Mouse (Mus musculus) fat pad, adult 2 months (tissue): Measurements from ENCODE around the gene Gm12695.

Experiments used
- DNase-seq: peaks from one replicate; pipeline ENCODE4 v3.0.0-alpha.2; 2011; ENCODE audit warnings: low read depth, low spot score; ENCODE audit errors: extremely low read depth

Gene Gm12695

DNA sequence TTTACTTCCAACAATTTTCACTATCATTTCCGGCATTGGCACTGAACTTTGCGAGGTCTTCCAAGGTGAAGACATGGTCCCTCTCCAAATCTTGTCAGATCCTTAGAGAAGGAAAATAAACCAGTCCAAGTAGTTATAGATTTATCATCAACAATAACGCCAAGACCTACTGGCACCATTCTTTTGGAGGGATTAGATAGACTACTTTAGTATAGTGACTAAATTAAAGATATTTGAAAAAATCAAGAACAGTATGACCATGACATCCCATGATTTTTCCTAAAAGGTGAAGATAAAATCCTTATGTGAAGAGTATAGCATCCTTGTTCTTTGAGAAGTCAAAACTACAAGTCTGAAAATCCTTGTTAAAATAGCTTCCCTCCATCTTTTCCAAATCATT, at the start of gene Gm12695:
Gene Gm12695, minus strand, starts transcription at position 101 of the 400 bp plus-strand sequence.
- no peak for DNase-seq

DNA sequence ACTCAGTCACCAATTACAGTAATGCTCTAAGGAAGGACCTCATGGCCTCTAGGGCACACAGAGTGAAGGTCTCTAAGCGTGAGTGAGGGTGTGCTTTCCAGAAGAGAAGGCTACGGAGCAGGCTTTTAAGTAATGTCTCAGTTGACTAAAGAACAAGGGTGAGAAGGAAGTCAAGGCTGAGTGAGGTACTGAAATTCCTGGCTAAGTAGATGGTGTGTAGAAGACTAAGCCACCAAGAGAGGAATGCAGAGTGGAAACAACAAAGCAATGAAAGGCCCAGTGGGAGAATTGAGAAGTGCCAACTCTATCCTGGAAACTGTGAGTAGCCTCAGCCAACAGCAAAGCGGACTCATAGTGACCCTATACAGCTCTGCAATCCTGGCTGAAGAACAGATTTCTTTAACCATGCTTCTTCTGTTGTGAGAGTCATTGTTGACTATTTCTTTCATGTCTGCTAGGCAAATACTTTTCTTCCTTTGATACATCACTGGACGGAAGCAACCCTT, 40.6 kb upstream of the Gm12695 start:
- DNase-seq: no peak

DNA sequence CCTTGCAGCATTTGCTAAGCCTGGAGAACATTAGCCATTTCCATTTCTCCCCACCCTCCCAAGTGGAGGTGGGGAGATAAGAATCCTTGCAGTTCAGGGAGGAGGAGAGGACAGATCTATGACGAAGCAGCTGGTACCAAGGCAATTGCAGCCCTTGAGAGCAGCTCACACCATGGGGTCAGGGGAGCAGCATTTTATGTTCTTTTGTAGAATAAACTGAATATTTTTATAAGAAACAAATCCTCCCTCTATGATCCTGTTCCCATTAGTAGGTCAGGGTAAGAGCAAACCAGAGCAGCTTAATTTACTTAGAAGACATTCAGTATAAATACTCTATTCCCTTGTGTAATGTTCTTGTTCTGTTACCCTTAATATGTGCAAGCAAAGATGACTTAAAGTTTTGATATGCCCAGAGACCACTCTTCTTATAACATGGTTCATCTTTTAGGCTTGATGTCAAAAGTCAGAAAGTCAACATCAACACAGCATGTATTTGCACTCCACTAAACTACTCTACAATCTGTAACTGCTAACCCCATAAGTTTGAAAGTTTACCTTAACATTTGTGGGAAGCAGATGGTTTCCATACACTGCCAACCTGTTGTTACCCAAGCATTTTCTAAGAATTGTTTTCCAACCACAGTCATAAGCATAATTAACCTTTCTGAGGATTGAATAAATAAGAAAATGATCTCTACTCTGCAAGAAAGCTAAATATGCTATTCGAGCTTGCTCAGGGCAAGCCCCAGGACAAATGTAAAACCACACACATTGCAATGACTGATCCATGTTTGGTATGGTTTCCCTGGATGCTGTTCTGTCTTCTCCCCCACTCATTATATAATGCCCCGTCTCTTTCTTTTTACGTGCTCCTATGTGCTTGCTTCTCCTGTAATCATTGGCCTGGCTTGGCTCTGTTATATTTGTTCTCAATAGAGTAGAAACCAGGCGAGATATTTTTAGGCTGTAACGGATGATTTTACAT, 22.1 kb upstream of the Gm12695 start:
- DNase-seq: no peak

DNA sequence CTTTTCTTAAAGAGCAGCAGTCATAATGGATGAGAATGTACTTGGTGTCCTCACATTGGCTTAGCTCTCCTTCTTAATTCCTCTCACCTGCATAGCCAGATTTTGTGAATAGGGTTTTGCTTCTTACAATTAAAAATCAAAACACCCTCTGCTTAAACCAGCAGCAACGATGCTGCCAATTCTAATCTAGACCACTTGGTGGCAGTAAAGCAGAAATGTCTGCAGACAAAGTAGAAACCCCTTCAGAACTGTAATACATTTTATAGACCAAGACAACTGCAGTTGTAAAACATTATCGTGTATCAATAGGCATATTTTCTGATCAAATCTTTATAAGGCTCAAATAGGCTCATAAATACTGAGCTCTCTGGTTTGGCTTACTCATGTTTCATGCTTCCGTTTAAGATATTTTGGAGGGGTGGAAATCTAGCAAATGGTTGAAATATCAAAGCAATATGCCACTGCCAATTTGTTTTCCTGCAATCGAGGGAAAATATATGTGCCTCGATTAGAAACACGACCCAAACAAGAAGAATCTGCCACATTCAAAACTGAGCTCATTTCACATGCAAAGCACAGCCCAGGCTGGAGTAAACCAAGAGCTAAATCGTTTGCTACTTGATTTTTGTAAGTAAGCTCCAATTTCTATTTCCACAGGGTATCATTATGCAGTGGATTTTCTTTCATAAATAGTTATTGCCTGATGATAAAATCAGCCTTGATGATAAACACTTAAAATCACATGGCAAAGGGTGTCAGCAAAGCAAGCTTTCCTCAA, 14.6 kb upstream of the Gm12695 start:
- DNase-seq: no peak

DNA sequence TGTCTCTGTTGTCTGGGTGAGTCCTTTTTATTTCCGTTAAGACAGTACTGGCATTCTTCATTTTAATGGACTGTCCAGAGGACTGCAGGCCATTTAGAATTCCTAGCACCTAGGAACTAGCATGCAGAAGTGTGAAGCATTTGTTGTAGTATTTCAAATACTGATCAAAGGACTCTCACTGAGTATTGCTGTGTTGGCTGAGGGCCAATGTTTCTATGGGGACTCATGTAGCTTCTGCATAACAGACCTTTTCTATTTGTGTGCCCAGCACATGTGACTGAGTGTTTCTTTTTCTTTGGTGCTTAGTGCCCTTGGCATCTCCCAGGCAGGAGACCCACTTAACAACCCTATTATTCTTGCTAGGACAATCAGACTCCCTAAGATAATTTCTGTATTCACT, 12.6 kb upstream of the Gm12695 start:
- no peak for DNase-seq

DNA sequence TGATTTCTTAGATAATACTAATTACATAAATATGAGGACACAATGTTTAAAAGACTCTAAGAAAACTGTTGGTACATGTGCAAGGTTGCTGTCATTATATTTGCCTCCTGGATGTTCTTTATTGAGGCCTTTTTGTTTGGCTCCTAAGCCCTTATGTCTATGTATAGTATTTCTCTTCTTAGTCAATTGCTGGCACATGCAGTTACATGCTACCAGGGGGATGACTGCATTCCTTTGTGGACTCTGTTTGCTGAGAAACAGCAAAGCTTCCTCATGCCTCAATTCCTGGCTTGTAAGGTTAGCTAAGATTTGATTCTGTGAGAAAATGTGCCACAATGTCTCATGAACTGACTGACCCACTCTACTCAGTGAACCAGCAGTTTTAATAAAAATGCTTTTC, 6.3 kb upstream of the Gm12695 start:
- DNase-seq: no peak

DNA sequence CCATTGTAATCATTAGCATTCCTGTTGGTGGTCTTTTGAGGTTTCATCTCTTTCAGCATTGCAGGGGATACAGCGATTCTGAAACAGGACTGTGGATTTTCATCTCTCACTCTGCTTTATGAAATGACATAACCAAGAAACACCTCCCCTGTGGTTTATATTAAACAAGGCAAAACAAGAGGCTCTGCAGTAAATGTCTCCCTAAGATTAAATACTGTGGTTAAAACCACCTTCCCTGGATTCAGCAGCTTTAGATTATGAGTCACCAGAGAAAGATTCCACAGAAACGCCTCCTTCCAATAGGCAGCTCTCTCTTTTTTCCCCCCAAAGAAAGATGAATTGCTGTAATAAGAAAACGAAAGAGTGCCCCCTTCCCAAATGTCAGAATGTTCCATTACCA, 4.9 kb upstream of the Gm12695 start:
- no peak for DNase-seq

DNA sequence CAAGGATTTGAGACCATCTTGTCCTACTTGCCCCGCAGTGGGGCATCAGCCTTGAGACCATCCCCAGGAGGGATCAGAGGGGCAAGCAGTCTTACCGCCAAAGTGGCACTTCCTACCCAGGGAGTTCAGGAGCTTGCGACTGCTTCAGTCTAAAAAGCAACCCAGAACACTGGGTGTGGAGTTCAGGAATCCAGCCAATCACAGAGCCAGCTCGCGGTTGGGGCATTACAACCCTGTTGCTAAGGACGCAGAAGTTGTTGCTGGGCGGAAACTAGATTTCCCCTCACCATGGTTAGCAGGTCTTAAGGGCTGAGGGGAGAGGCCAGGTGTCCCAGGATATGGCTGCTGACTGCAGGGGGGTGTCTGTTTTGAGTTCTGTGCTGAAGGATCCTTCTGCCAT, 1.6 kb upstream of the Gm12695 start:
- DNase-seq: no peak

DNA sequence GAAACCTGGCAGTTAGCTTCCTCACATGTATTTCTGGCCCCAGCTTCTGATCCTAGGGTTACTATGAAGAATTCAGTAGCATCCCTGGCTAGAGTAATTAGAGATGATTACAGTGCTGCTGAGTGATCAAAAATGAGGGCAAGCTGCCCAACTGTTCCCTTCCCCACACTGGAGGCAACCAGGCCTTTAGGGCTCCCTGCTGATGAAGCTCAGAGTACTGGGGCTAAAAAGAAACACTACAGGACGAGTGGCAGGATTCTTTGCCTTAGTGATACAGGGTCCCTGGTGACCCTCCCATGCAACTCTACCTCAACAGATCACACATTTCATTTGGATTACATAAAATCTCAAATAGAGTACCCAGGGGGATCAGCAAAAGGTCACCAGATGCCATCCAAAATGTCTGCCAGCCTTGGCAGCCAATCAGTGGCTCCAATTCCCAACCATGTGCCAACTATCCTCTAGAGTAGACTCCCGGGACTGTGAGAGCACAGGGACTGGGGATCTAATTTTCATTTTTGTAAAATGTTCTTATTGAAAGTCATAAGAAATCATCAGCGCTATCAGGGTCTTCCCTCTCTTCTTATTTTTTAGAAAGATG, 11.9 kb downstream of the Gm12695 start:
- no peak for DNase-seq

DNA sequence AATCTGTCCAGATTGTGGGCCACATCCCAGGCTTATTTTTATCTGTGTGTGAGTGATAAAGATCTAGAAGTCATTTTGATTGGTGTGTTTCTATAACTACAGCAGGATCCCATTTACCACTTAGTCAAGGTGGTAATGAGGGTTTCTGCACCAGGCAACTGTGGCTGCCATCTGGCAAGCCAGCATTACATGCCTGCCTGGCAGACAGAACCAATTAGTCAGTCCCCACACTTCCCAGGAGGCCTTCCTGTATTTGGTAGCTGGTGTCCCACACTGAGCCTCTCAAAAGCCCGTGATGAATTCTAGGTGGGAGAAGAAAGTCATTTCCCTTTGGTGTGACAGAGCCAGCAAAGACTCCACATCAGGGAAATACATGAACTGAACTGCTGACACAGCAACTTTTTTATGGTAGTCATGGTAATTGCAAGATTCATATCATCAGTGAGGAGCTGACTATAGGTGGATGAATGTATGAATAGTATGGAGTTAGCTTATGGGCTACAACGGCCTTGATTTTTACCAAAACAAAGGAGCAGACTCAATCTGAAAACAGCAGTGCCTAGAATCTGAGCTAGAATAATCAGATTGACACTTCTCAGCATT, 18.5 kb downstream of the Gm12695 start:
- no peak for DNase-seq

DNA sequence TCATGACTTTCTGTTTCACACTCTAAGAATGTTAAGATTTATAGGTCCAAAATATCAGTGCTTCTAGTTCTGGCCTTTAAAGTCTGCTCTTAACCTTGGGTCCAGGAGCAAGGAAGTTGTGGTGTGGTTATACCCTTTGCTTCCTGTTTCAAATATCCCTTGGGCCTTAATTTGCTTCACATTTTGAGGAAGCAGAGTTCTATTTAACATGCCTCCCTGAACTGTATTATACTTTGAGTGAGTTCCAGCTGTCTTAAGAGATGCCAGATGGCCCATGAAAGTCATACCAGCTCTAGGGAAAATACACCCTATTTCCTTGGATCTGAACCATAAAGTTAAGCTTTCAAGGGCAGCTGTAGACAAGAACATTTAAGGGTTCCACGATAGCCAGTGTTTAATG, 33.0 kb downstream of the Gm12695 start:
- no peak for DNase-seq

DNA sequence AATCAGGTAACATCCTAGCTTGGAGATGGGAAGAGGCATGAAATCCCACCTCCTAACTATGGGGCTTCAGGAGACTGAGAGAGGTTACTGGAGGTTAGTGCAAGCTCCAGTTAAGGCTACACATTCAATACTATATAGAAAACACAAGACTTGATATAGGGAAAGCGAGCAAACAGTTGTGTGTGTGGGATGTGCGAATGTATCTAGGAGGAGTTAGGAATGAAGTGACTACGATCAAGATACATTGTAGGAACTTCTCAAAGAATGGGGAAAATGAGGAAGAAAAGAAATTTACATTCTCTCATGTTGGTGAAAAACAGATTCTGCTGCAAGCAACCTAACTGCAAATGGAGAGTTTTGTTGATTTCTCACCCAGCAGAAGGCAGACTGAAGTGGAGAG, 44.5 kb downstream of the Gm12695 start:
- no peak for DNase-seq

DNA sequence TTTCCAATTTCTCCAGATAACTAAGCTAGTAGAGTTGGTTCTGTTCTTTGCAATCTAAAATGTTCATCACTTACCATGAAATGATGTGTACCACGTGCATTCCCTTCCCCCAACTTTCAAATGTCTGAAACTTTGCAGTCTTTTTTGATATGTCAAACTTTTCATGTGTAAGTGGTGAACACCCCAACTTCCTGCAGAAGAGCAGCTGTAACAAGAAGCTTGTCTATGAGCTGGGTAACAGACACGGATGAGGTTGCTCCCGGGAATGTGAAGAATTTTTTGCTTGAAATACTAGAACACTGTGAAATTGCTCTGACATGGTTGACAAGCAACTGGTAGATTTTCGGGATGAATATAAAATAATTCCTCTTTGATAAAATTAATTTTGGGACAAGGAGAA, 55.7 kb downstream of the Gm12695 start:
- no peak for DNase-seq

DNA sequence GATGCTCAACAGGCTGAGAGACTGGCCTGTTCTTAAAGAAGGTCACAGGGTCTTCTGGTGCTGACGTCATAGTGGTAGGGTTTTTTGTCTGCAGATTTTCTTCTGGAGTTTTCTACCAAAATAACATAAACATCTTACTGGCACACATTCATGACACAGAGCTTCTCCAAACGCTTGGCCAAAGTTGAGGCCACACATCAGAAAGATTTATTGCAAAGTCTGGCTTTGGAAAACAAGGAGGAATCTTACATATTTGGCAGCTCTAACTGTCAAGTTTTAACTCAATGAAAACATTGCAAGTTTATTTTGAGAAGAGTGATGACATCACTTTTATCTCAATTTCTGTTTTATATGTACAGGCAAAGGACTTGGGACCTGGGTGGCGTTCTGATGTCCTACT, 56.8 kb downstream of the Gm12695 start:
- DNase-seq: no peak

DNA sequence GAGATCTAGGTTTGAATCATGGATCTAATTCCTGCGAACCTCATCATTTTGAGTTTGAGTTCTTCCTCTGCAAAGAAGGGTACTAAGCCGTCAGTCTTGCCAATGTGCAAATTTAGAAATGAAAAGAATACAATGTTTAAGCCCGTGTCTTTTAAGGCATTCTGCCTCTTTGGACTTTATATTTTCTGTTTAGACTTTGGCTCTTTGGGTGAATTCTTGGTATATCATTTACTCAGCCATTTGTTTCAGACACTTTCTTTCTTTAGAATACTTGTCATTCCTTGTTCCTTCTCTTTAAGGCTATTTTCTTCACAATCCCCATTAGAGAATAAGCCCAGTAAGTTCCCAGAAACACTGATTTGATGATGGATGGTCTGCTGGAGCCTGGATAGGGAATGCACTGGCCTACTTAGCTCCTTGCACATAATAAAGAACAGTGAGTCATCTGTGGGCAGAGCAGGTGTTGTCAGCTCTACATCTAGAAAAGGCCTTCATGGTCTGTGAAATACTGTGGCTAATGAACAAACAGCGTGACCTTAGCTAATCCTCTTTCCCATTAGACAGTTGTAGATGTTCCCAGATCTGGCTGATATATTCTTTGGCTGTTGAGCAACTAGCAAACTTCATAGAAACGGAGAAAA, 59.5 kb downstream of the Gm12695 start:
- DNase-seq: no peak

DNA sequence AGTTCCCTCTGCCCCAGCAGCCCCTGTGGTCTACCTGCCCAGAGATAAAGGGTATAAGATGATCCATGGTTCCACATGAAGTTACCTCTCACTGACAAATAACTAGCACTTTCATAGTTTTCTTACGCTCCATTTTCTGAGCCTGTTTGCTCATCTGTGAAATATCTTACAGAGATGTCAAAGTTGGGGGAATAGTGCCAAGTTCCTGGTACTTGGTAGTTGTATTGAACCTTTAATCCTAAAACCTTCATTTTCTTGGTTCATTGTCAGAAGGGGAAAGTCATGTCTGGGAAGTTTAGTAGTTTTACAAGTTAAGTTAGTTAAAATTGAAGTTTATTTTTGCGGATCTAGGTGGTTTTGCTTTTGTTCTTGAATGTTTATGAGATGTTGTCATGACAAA, 62.7 kb downstream of the Gm12695 start:
- DNase-seq: no peak

DNA sequence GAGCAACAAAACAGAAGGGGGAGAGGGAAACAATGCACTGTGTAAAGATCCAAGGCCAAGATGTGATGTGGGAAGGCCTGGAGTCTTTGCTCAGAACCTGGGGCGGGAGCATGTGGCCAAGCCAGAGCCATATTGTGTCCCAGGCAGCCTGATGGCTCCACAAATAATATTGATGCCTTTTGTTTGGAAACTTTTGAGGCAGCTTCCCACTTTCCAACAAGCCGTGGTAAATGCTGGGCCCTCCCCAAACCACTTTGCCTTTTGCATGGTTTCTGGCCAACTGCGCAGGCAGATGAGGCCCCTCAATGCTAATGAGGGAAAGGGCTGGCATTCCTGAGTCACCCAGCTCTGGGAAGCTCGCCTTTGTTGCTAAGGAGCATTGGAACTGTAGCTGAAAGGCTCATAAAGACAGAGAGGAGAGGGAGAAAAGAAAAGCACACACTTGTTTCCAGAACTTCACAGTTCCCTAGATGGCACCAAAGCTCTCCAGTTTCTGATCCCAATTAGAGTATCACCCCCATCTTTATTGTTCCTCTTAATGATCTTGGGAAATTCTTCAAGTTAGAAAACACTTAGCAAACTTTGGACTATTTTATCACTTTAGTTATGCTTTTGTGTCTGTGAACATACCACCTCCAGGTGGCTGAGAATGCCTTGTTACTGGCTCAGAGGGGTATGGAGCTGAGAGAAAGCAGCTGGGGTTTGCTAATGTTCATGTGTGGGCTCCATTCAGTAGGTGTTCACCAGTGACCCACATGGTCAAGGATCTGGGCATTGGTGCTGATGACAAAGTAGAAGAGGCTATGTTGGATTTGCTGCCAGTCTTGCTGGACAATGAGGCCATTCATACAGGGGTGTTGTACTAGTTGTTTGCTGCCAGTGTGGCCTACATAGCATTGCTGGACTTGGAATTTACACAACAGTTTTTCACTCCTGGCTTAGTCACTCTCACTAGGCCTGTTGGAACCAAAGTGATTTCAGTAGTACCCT, 65.7 kb downstream of the Gm12695 start:
- no peak for DNase-seq

DNA sequence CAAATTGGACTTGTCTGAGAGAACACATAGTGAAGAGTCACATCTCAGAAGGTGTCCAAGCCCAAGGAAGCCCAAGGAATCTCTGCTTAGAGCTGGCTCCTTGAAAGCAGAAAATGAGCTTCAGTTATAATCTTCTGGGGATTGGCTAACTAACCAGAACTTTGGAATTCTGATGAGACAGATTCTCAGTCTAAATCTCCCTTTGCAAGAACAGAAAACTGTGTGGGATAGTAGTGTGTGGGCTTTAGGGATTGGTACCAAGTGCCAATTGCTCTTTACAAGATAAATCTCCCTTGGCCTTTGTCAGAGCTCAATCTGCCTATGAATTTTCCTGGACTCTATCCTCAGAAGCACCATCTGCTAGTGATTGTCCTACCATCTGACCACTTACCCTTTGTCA, 66.5 kb downstream of the Gm12695 start:
- DNase-seq: no peak

DNA sequence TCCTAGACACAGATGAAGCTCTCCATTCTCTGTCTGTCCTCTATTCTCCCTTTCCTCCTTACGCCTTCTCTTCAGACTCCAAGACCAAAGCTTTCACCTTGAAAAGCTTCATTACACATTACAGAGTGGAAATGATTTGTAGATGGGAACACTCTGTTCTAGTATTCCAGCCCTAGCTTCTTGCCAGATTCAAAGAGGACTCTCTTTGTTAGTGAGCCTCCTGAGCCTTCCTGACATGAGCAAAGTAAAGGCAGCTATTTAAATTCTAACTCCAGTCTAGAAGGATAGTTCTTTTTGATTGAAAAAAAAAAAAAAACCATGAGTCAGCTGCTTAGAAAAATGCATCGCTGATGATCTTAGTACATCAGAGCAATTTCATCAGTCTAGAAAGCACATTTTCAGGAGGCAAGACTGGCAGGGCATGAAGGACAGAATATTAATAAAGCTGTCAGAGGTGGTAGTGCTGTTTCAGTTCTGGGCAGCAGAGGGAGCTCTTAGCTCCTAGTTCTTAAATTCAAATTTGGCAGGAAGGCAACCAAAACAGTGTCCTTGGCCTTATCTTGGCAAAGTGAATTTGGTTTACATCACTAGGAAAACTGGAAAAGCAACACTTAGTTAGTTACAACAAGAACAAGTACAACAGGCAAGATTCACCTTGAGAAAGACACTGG, 79.6 kb downstream of the Gm12695 start:
- peak; percentile 49 for DNase-seq
